Mouse (Mus musculus) urinary bladder, adult 18-20 months (tissue): ENCODE data around the gene Map4k4.

ENCODE experiments used
- DNase-seq, 2 experiments: peaks; one replicate each; pipeline ENCODE4 v3.0.0; 2022; ENCODE audit warnings: low spot score in 2 of 2, mixed read lengths in 2 of 2

The Map4k4 gene

DNA sequence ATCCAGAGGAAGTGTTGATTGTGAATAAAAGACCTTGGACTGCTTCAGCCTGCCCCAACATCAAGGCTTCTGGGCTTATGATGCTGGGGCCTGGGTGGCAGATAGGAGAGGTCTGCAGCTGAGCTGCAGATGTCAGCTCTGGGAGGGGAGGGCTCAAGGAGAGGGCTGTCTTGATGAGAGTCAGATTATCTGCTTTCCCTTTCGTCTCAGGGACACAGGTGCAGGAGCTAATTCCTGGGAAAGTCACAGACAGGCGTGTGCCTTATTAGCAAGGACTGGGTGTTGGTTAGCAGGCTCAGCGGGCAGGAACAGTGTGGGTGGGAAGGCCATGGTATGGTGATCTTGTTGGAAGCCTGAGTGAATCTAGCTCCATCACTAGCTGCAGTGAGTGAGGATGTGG is 63.1 kb downstream of the Map4k4 start:
- no peak for DNase-seq

DNA sequence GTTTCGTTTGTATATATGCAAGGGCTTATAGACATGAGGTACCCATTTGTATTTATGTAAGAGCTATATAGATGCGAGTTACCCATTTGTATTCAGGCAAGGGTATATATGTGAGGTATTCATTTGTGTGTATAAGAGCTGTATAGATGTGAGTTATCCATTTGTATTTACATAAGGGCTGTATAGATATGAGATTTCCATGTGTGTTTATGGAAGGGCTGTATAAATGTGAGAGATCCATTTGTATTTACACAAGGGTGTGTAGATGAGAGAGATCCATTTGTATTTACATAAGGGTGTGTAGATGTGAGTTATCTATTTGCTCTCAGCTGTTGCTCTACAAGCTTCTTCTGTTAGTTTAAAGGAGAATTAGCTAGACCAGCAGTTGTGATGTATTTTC is 63.7 kb downstream of the Map4k4 start:
- DNase-seq, result no peak

- no peak for DNase-seq
Measured at GRCm38 (mm10) chr1:39965461-39965860, 64.7 kb downstream of the Map4k4 start.

DNA sequence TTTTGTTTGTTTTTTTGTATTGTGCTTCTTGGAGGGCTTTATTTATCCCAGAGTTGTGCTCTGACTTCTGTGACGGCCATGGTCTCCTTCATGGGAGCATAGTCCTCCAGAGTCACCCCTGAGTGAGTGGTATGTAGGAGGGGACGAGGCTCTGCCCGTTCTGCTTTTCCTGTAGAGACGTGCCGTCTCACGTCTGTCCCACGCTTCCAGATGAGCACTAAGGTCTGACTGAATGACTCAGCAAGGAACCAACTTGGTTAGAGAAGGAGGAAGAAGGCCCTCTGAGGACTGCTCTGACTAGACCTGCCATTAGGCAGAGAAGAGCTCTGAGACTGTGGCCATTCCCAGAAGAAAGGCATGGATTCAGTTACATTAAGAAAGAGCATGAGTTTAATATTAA is 68.3 kb downstream of the Map4k4 start:
- DNase-seq, result peak in 1 of 2 experiments; percentile 25

DNA sequence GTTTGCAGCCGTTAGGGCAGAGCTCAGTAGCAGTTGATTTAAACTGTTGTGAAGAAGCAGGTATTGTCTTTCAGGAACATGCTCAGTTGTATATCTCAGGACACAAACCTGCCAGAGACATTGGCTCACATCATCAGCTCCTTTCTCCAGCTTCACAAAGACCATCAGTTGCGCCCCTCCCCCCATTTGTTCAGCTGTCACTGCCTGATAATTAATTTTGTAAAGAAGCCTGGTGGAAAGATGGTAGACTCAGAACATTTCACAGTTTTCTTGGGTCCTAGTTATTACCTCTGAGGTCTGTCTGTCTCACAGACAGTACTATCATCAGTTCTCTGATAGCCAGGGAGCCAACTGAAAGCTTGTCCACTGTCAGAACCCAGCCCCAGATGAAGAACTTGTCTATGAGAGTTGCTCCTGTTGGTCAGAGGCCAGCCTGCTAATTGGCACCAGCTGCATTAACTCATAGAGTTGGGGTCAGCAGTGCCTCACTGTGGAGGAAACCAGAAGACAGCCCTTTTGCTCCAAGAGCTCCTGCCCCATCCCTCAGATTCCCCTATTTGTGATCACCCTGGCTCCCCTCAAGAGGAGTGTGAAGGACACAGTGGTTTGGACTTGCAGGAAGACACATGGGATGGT is 69.2 kb downstream of the Map4k4 start:
- DNase-seq, result no peak

GRCm38 (mm10) chr1:39972411-39972810 is 71.7 kb downstream of the Map4k4 start:
- no peak for DNase-seq

GRCm38 (mm10) chr1:39973911-39974310 is 73.2 kb downstream of the Map4k4 start:
- no peak for DNase-seq

GRCm38 (mm10) chr1:39975005-39975404 is 74.3 kb downstream of the Map4k4 start:
- no peak for DNase-seq

DNA sequence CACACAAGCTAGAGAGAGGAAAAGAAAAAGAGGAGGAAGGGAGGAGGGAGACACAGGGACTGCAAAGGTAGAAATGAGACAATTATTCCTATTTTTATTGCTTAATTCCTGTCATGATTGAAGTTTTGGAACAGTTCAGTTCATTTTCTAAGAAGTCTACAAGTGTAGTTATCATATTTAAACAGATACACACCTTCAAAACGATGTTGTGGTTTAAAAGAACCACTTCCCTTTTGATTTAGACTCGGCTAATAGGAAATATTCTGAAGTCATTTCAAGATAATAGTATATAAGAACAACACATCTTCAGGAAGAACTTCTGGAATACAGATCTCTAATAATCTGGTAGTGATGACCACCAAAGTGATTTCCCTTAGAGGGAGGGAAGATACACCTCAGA is 75.4 kb downstream of the Map4k4 start:
- no peak for DNase-seq

DNA sequence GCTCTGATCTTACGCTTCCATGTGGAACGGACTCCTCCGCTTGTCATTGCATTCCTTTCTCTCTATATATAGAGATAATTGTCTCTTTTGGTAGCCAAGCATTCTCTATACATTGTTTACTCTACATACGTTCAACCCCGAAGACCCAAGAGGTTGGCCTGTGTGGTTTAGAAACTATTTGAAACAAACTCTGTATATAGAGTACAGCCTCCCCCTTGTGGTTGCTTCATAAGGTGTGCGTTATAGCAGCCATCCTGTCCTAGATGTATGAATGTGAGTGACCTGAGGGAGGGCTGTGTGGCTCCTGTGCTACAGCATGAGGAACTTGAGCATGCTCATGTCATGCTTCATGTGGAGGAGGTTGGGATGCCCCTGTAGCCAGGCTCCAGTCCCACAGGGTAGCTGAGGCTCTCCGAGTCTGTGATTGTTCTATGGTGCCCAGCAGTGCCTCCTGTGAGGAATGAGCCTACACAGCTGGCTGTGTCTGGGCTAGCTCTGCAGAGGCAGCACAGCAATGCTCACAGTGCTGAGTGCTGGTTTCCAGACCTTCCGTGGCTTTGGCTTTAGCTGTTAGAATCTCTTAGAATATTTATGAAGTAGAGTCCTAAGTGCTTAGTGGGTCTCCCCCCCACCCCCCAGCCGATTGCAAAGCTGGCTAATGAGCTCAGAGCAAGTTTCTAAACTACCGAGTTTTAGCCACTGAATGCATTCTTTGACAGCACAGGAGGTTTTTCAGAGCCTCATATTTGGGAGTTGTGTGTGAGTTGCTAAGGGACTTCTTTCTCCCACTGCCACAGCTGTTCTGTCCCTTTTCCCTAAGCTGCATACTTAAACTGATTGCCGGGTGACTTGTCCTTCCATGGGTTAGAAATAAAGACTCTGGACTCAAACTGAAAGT is 76.4 kb downstream of the Map4k4 start:
- no peak for DNase-seq

DNA sequence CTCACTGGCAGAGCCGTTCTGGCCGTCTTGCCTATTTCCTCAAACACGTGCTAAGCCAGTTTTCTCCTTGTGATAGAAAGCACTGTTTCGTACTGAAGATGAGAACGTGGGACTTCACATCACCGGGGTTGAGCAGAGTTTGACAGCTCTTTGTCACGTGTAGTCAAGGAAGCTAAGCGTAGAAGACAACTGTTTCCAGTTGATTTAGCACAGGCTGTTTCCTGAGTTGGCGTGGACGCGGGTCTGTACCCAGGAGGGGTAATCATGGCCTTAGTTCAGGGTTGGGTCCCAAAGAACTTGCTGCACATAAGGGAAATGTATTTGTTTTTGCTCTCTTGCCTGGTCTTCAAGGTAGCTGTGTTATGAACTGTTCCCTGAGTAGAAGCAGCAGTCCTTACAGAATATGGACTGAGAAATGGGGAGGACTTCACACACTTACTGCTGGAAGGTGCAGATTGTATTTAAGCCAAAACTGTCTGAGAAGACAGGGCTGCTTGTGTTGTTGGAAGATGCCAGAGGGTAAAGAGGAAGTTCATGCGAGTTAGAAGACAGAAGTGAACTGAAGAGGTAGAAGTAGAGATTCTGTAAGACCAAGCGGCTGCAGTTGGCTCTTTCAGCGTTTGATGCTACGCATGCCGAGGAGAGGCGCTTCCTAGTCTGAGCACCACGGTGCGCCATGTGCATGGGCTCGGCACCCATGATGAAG is 78.2 kb downstream of the Map4k4 start:
- DNase-seq, result no peak

- no peak for DNase-seq
Measured at GRCm38 (mm10) chr1:39980314-39981290, 79.9 kb downstream of the Map4k4 start.

GRCm38 (mm10) chr1:39981970-39982369 is 81.3 kb downstream of the Map4k4 start:
- DNase-seq, result no peak

DNA sequence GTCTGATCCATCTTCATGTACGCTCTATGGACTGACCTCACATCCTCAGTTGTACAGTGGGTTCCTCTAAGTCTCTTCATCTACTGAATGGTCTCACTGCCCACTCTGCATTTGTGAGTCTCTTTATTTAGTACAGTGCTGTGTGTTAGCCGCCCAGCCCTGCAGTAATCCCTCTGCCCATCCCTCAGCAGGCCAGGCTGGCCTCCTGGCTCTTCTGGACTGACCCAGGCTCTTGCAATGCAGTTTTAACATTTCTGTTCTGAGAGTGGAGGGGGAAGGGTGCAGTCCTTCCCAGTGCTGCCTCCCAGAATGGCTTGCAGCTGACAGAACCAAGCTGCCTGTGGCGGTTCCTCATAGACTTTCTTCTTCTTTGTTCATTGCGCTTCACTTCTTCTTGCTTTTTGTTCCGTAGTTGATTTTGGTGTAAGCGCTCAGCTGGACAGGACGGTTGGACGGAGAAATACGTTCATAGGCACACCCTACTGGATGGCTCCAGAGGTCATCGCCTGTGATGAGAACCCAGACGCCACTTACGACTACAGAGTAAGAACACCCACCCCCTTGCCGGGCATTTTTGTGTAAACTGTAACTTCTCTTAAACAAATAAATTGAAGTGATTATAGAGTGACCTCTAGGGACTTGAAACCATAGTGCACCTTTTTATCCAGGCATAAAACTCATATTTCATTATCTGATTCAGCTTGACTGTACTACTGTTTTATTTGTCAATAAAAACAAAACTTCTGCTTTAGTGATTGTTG is 82.2 kb downstream of the Map4k4 start:
- DNase-seq, result no peak

DNA sequence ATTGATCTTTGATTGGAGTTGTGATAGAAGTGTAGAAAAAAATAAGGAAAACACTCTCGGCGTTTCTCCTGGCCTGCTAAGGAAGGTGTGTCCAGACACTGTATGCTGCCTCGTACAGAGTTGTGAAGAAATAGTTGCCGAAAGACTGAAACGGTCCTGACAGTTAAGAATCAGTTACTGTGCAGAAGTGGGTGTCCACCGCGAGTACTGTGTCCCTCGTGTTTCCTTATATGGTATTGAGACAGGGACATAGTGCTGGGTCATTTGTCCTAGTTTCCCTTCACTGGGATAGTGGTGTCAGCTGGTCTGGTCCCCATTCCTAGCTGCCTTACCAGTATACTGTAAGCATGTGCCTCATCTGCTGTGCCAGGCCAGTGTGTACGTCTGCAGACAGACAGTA is 83.6 kb downstream of the Map4k4 start:
- no peak for DNase-seq

- no peak for DNase-seq
Measured at GRCm38 (mm10) chr1:39986820-39987219, 86.1 kb downstream of the Map4k4 start.

GRCm38 (mm10) chr1:39988841-39989240 is 88.1 kb downstream of the Map4k4 start:
- DNase-seq, result no peak

DNA sequence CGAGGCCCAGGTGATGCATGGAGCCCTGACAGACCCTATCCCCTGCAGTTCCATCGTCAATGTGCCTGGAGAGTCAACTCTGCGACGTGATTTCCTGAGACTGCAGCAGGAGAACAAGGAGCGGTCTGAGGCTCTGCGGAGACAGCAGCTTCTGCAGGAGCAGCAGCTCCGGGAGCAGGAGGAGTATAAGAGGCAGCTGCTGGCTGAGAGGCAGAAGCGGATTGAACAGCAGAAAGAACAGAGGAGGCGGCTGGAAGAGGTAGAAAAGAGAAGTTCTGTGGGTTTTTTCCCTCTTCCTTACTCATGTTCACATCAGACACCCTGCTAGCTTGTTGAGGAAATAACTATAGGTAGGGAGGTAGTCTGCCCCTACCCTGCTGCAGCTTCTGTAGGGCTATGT is 89.3 kb downstream of the Map4k4 start:
- DNase-seq, result no peak

DNA sequence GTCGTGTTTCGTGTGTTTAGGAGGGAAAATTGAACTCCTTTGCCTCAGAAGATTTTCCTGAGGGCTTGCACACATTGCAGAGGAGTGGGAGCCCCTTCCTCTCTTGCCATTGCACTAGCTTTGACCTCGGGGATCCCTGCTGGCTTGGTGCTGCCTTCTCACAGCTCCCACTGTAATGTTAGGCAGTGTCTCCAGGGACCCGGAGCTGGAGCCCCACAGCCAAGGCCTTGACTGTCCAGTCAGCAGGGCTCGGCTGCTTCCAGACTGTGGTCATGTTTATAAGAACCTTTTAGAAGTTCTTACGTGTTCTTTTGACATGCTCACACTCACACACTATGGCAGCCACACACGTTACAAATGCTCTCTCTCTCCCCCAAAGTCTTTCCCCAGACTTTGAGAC is 93.2 kb downstream of the Map4k4 start:
- DNase-seq, result no peak

DNA sequence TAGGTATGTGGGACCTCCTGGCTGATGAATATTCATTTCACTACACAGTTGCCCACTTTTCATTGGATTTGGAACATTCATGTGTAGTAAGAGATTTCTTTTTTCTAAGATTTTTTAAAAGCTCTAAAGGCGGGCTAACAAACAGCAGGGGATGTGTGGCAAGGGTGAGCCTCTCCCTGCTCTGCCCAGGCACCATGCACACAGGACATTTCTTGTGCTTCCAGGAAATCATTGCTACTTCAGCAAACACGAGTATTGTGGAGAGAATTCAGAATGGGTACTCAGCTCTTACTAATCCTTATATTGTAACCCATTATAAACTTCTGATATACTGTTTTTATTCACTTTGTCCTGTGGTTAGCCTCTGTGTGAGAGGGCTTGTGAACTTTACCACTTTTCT is 94.9 kb downstream of the Map4k4 start:
- no peak for DNase-seq

GRCm38 (mm10) chr1:40000476-40000875 is 99.8 kb downstream of the Map4k4 start:
- DNase-seq, result no peak
